Mouse (Mus musculus) cortical plate, adult 2 months (tissue): ENCODE results near the gene Zfp658.

Source experiments
- CTCF ChIP-seq: fragments of 200-500 bp; IDR thresholded peaks from 2 replicates; pipeline ENCODE4 v1.5.1; 2011; ENCODE audit warnings: mild to moderate bottlenecking, control low read depth, low read length; ENCODE audit not compliant: insufficient read depth; ENCODE audit errors: extremely low read depth
- POLR2A ChIP-seq: fragments of 200-500 bp; IDR thresholded peaks from 2 replicates; pipeline ENCODE4 v1.6.1; 2011; ENCODE audit warnings: mild to moderate bottlenecking, low read length, control low read depth; ENCODE audit not compliant: insufficient read depth; ENCODE audit errors: extremely low read depth

DNA sequence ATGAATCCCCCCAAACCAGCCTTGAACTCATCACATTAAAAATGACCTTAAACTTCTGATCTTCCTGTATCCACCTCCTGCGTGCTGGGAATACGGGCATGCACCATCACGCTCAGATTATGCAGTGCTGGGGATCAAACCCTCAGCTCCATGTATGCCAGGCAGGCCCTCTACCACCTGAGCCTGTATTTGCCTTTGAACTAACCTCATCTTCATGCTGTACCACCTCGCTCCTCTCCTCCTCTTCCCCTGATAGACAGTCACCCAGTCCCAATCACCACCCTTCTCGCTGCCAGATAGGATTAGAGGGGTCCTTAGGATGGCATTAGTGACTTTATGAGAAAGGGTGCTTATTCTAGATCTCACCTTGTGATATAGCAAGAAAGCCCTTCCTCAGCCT lies 47.0 kb upstream of the Zfp658 start:
- TF ChIP-seq CTCF = no peak
- no peak for TF ChIP-seq POLR2A
